Mouse (Mus musculus): ENCODE measurements around the gene Slc16a4. TPM values are rescaled to one million over a fixed set of nuclear protein-coding genes. Genes with fewer than 3 reads are reported as not detected.
A peak's percentile ranks its signal among the peaks of the same experiment; 100 is the strongest.

Slc16a4 gene
- polyA plus RNA-seq, 1 experiment from 2014 or later = 4.7 TPM

GRCm38 (mm10) chr3:107334202-107334934 is 43.3 kb downstream of the Slc16a4 start:
- Histone ChIP-seq H3K27me3 (no peaks in the 10 kb centered on the region), H3K4me3 (replicated peaks) (peak overlapping the region; percentile 96), H3K4me1 (peaks cover 28% of the 10 kb centered on the region), H3K9me3 (replicated peaks) (no peaks in the 10 kb centered on the region), H3K36me3 (peaks cover 14% of the 10 kb centered on the region), H3K4me2 (replicated peaks) (peak overlapping the region; percentile 65), H3K27ac (replicated peaks) (peak overlapping the region; percentile 96), H3K9ac (peak overlapping the region; percentile 84)
- no peak for ATAC-seq (ENCODE audit: insufficient number of reproducible peaks, low FRiP score, low TSS enrichment, low read depth)
- WGBS = 10% methylated on average over 12 of the region's 12 CpGs

- no peaks in the 10 kb centered on the region for H3K4me1 ChIP-seq
- no peak overlapping the region for H3K4me2 ChIP-seq (replicated peaks)
- no peak for ATAC-seq (ENCODE audit: insufficient number of reproducible peaks, low FRiP score, low TSS enrichment, low read depth)
- no peak overlapping the region for H3K9ac ChIP-seq
- 68% methylated on average over 3 of the region's 3 CpGs for WGBS
- no peak overlapping the region for H3K27ac ChIP-seq (replicated peaks)
- H3K36me3 ChIP-seq = no peaks in the 10 kb centered on the region
- no peaks in the 10 kb centered on the region for H3K9me3 ChIP-seq (replicated peaks)
- no peak overlapping the region for H3K4me3 ChIP-seq (replicated peaks)
- no peaks in the 10 kb centered on the region for H3K27me3 ChIP-seq
These were observed 52.9 kb downstream of the Slc16a4 start for GRCm38 (mm10) chr3:107343971-107344370.

GRCm38 (mm10) chr3:107345033-107345725 is 54.1 kb downstream of the Slc16a4 start:
- no peak for ATAC-seq (ENCODE audit: insufficient number of reproducible peaks, low FRiP score, low TSS enrichment, low read depth)
- no peaks in the 10 kb centered on the region for H3K27me3 ChIP-seq
- 38% methylated on average over 3 of the region's 3 CpGs for whole genome bisulfite sequencing
- no peak overlapping the region for H3K27ac ChIP-seq (replicated peaks)
- no peaks in the 10 kb centered on the region for H3K9me3 ChIP-seq (replicated peaks)
- no peaks in the 10 kb centered on the region for H3K4me1 ChIP-seq
- H3K4me3 ChIP-seq (replicated peaks) = no peak overlapping the region
- no peak overlapping the region for H3K9ac ChIP-seq
- H3K4me2 ChIP-seq (replicated peaks) = no peak overlapping the region
- no peaks in the 10 kb centered on the region for H3K36me3 ChIP-seq

DNA sequence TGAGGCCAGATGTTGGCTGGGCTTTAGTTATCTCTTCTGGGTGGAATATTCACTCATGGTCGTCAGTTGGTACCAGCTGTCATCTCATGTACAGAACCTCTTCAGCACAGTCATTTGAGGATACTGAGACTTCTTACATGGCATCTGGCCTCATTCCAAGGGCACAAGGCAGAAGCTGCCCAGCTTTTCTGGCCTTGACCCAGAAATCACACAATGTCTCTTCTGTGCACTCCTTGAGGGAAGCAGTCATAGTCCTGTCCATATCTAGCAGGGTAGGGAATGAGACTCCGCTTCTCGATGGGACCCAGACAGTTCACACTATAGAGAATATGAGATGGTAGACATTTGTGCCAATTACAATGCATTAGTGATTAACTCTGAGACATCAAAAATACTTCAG is 58.0 kb downstream of the Slc16a4 start:
- H3K4me1 ChIP-seq = no peaks in the 10 kb centered on the region

GRCm38 (mm10) chr3:107351706-107352105 is 60.7 kb downstream of the Slc16a4 start:
- H3K4me1 ChIP-seq = no peaks in the 10 kb centered on the region
- H3K27me3 ChIP-seq = no peaks in the 10 kb centered on the region
- H3K36me3 ChIP-seq = no peaks in the 10 kb centered on the region
- no peak overlapping the region for H3K4me3 ChIP-seq (replicated peaks)
- no peaks in the 10 kb centered on the region for H3K9me3 ChIP-seq (replicated peaks)
- no peak overlapping the region for H3K9ac ChIP-seq
- WGBS = 47% methylated on average over 3 of the region's 3 CpGs
- ATAC-seq (ENCODE audit: insufficient number of reproducible peaks, low FRiP score, low TSS enrichment, low read depth) = no peak
- H3K27ac ChIP-seq (replicated peaks) = no peak overlapping the region
- no peak overlapping the region for H3K4me2 ChIP-seq (replicated peaks)

More for the DNA sequence above, 58.0 kb downstream of the Slc16a4 start:
- H3K27ac ChIP-seq (replicated peaks) = no peak overlapping the region
- no peaks in the 10 kb centered on the region for H3K27me3 ChIP-seq
- H3K4me3 ChIP-seq (replicated peaks) = no peak overlapping the region
- 66% methylated on average over 3 of the region's 3 CpGs for WGBS
- ATAC-seq (ENCODE audit: insufficient number of reproducible peaks, low FRiP score, low TSS enrichment, low read depth) = no peak
- no peaks in the 10 kb centered on the region for H3K36me3 ChIP-seq
- H3K4me2 ChIP-seq (replicated peaks) = no peak overlapping the region
- H3K9me3 ChIP-seq (replicated peaks) = no peaks in the 10 kb centered on the region
- H3K9ac ChIP-seq = no peak overlapping the region

GRCm38 (mm10) chr3:107355618-107356260 is 64.7 kb downstream of the Slc16a4 start:
- 79% methylated on average over 6 of the region's 6 CpGs for WGBS
- H3K27ac ChIP-seq (replicated peaks) = no peak overlapping the region
- no peak overlapping the region for H3K9ac ChIP-seq
- H3K9me3 ChIP-seq (replicated peaks) = no peaks in the 10 kb centered on the region
- no peaks in the 10 kb centered on the region for H3K27me3 ChIP-seq
- no peak overlapping the region for H3K4me2 ChIP-seq (replicated peaks)
- no peak for ATAC-seq (ENCODE audit: insufficient number of reproducible peaks, low FRiP score, low TSS enrichment, low read depth)
- peaks cover 7% of the 10 kb centered on the region for H3K4me1 ChIP-seq
- no peaks in the 10 kb centered on the region for H3K36me3 ChIP-seq
- H3K4me3 ChIP-seq (replicated peaks) = no peak overlapping the region

GRCm38 (mm10) chr3:107356964-107357441 is 66.0 kb downstream of the Slc16a4 start:
- 1% methylated on average over 11 of the region's 11 CpGs for WGBS
- no peak overlapping the region for H3K4me3 ChIP-seq (replicated peaks)
- no peak overlapping the region for H3K27ac ChIP-seq (replicated peaks)
- no peaks in the 10 kb centered on the region for H3K27me3 ChIP-seq
- peaks cover 15% of the 10 kb centered on the region for H3K4me1 ChIP-seq
- no peaks in the 10 kb centered on the region for H3K36me3 ChIP-seq
- ATAC-seq (ENCODE audit: insufficient number of reproducible peaks, low FRiP score, low TSS enrichment, low read depth) = peak; percentile 78
- H3K4me2 ChIP-seq (replicated peaks) = peak overlapping the region; percentile 30; the same call in 1 of the 2 replicates
- H3K9ac ChIP-seq = no peak overlapping the region
- no peaks in the 10 kb centered on the region for H3K9me3 ChIP-seq (replicated peaks)

DNA sequence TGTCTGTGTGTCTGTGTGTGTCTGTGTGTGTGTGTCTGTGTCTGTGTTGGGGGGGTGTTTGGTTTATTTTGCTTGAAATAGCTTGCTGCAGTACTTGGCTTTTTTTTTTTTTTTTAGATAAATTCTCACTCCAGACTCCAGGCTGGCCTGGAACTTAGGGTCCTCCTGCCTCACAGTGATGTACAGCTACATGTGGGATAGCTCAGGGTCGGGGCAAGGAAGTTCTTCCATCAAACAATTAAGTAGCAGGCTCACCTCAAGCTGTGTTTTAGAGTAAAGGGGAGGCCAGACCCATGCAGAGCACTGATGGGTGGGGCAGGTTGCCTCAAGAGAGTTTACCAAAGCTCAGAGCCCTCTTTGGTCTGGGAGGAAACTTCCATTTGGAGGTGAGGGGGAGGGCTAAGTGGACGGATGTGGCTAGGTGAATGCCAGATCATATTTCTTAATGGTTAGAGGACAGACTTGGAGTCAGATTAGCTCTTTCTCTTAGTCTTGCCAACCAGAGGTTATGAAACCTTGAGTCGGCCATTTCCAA is 66.7 kb downstream of the Slc16a4 start:
- no peaks in the 10 kb centered on the region for H3K27me3 ChIP-seq
- H3K4me2 ChIP-seq (replicated peaks) = no peak overlapping the region
- peaks cover 15% of the 10 kb centered on the region for H3K4me1 ChIP-seq
- no peak for ATAC-seq (ENCODE audit: insufficient number of reproducible peaks, low FRiP score, low TSS enrichment, low read depth)
- H3K27ac ChIP-seq (replicated peaks) = no peak overlapping the region
- WGBS = 55% methylated on average over 3 of the region's 3 CpGs
- H3K36me3 ChIP-seq = no peaks in the 10 kb centered on the region
- H3K9ac ChIP-seq = no peak overlapping the region
- H3K9me3 ChIP-seq (replicated peaks) = no peaks in the 10 kb centered on the region
- no peak overlapping the region for H3K4me3 ChIP-seq (replicated peaks)

GRCm38 (mm10) chr3:107360341-107360740 is 69.3 kb downstream of the Slc16a4 start:
- Histone ChIP-seq H3K9me3 (replicated peaks) (no peaks in the 10 kb centered on the region), H3K36me3 (no peaks in the 10 kb centered on the region), H3K9ac (no peak overlapping the region), H3K4me2 (replicated peaks) (no peak overlapping the region), H3K27ac (replicated peaks) (no peak overlapping the region), H3K4me1 (peaks cover 15% of the 10 kb centered on the region), H3K27me3 (no peaks in the 10 kb centered on the region), H3K4me3 (replicated peaks) (no peak overlapping the region)
- no peak for ATAC-seq (ENCODE audit: insufficient number of reproducible peaks, low FRiP score, low TSS enrichment, low read depth)
- WGBS = 52% methylated on average over 4 of the region's 4 CpGs
